Mouse (Mus musculus) cerebellum, adult 2 months (tissue): ENCODE results near the gene Plekha5.

Source experiments
- CTCF ChIP-seq: fragments of 200-500 bp; IDR thresholded peaks from 2 replicates; pipeline ENCODE4 v1.5.1; 2011; ENCODE audit warnings: low read depth, mild to moderate bottlenecking, control low read depth, low read length, moderate library complexity, borderline replicate concordance; ENCODE audit not compliant: insufficient read depth
- POLR2A ChIP-seq: fragments of 200-500 bp; IDR thresholded peaks from 2 replicates; pipeline ENCODE4 v1.6.1; 2011; ENCODE audit warnings: low read length, control low read depth, borderline replicate concordance; ENCODE audit not compliant: insufficient read depth

DNA sequence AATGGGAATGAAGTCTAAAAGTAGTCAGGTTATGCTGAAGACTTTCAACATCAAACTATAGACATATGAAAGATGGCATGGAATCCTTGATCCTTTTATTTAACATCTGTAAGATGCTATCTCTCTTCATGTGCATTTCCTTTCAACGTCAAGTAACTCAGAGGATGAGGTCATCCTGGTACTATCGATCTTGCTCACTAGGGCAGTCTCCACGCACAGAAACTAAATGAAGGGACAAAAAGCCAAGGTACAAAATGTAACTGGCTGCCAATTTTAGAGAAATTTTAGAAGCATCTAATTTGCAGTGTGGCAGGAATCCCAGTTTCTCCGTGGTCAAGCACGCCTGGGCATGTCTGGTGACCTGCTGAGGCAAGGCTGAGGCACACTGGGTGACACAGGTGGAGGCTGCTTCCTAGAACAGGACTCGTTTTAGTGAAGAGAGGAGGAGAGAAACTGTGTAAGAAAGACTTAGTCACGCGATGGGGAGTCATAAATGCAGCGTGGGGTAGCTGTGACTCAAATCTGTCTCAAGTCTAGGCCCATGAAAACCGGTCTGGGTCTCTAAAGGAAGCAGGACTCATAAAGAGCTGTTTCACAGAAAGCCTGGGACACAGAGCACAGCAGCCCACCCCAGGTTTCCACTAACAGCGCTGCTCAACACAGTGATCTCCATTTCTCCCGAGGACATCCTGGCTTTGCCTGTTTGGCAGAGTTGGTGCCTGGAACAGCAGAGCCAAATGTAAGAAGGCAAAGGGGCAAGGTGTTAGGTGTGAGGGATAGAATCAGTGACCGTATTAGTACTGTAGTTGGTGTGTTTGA lies 196.9 kb downstream of the Plekha5 start:
- TF ChIP-seq CTCF (no peak), POLR2A (no peak)
